Mouse (Mus musculus) intestine, embryonic 14.5 days (tissue): Measurements from ENCODE around the gene Spast. TPM values are rescaled to one million over a fixed set of nuclear protein-coding genes. Genes with fewer than 3 reads are reported as not detected.

Experiments used
- ATAC-seq: fragments of 200-750 bp; cut with Nextera tagmentation; replicated peaks from 2 replicates; pipeline ENCODE4 v1.8.0; 2017; ENCODE audit warnings: low read depth, moderate number of reproducible peaks, moderate TSS enrichment, moderate library complexity; ENCODE audit not compliant: low FRiP score, low TSS enrichment
- DNase-seq: peaks from one replicate; pipeline ENCODE4 v3.0.0-alpha.2; 2018; ENCODE audit warnings: low spot score
- H3K27ac ChIP-seq: fragments of 300-500 bp; sonication (generic); 2 replicates; pipeline ENCODE4 v1.5.1; 2014; ENCODE audit warnings: low read depth, mild to moderate bottlenecking, control low read depth
- H3K27me3 ChIP-seq: fragments of 300-500 bp; sonication (generic); replicated peaks from 2 replicates; pipeline ENCODE4 v1.6.1; 2014; ENCODE audit warnings: low read length, control low read depth; ENCODE audit not compliant: control insufficient read depth, insufficient read depth
- H3K36me3 ChIP-seq: fragments of 300-500 bp; sonication (generic); 2 replicates; pipeline ENCODE4 v1.6.1; 2014; ENCODE audit warnings: low read length, control low read depth; ENCODE audit not compliant: control insufficient read depth, insufficient read depth
- H3K4me1 ChIP-seq: fragments of 300-500 bp; sonication (generic); replicated peaks from 2 replicates; pipeline ENCODE4 v1.6.1; 2014; ENCODE audit warnings: low read length, control low read depth, mixed read lengths; ENCODE audit not compliant: control insufficient read depth, insufficient read depth
- H3K4me2 ChIP-seq: fragments of 300-500 bp; sonication (generic); 2 replicates; pipeline ENCODE4 v1.6.1; 2014; ENCODE audit warnings: low read length
- H3K4me3 ChIP-seq: fragments of 300-500 bp; sonication (generic); 2 replicates; pipeline ENCODE4 v1.5.1; 2014; ENCODE audit warnings: low read depth, low read length, control low read depth, mixed read lengths
- H3K9ac ChIP-seq: fragments of 300-500 bp; sonication (generic); 2 replicates; pipeline ENCODE4 v1.6.1; 2014; ENCODE audit warnings: mild to moderate bottlenecking, low read length
- H3K9me3 ChIP-seq: fragments of 300-500 bp; sonication (generic); 2 replicates; pipeline ENCODE4 v1.6.1; 2016; ENCODE audit warnings: low read length, control low read depth; ENCODE audit not compliant: control insufficient read depth
- WGBS: fragments of 180-500 bp; shearing (Covaris S2); extraction: QIAGEN DNeasy Blood & Tissue Kit; methylation state at CpG from one replicate; pipeline ENCODE4 v1.1.7; 2014; 5-methylcytosine and 5-hydroxymethylcytosine counted together
- polyA plus RNA-seq: library from polyadenylated mRNA; unstranded; fragments of >200 nt; fragmentation: Nextera tagmentation; extraction: Ambion mirVana; gene quantifications from 2 replicates; pipeline ENCODE4 v1.2.1, GENCODE M21; 2014

The Spast gene
- polyA plus RNA-seq, 1 experiment from 2014 or later: 17.3 TPM

DNA sequence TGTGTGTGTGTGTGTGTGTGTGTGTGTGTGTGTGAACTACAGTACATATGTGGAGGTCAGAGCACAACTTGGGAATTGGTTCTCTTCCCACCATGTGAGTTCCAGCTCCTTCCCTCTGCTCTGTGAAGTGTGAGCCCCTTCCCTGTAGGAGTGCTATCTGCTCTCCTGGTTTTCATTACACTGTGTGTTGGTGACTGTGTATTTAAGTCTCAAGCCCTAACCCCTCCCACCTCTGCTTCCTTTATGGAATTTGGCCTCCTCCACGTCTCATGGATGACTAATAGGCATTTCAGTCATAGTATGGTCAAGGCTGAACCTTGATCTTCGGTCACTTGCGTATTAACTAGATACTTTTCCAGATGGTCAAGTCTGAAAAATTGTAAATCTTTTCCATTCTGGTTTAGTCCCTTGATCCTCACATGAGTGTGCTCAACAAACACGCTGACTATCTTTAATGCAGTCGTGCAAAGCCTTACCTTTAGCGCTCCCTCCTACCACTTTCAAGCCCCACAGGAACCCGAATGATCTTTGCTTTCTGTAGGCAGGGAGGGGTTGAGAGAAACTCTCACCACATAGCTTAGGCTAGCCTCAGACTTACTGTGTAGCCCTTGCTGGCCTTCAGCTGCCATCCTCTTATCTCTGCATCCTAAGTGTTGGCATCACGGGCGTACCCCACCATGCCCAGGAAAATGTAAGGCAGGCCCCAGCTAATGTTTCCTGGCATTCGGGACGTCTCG, 63.9 kb downstream of the Spast start:
- H3K27ac ChIP-seq: no peak overlapping the region

GRCm38 (mm10) chr17:74406487-74406886, 67.7 kb downstream of the Spast start:
- Histone ChIP-seq H3K36me3 (peaks cover 75% of the 10 kb centered on the region), H3K27me3 (no peaks in the 10 kb centered on the region), H3K9me3 (no peaks in the 10 kb centered on the region), H3K4me3 (no peak overlapping the region), H3K4me2 (no peak overlapping the region), H3K9ac (no peak overlapping the region), H3K4me1 (no peaks in the 10 kb centered on the region), H3K27ac (no peak overlapping the region)
- DNase-seq: no peak
- WGBS: 91% methylated on average over 8 of the region's 8 CpGs
- ATAC-seq: no peak

More for the DNA sequence above, 63.9 kb downstream of the Spast start:
- no peak overlapping the region for H3K4me3 ChIP-seq
- H3K36me3 ChIP-seq: peaks cover 57% of the 10 kb centered on the region
- no peaks in the 10 kb centered on the region for H3K27me3 ChIP-seq
- WGBS: 92% methylated on average over 12 of the region's 12 CpGs
- ATAC-seq (no peak), DNase-seq (no peak)
- no peak overlapping the region for H3K4me2 ChIP-seq
- no peaks in the 10 kb centered on the region for H3K9me3 ChIP-seq
- no peaks in the 10 kb centered on the region for H3K4me1 ChIP-seq
- no peak overlapping the region for H3K9ac ChIP-seq

DNA sequence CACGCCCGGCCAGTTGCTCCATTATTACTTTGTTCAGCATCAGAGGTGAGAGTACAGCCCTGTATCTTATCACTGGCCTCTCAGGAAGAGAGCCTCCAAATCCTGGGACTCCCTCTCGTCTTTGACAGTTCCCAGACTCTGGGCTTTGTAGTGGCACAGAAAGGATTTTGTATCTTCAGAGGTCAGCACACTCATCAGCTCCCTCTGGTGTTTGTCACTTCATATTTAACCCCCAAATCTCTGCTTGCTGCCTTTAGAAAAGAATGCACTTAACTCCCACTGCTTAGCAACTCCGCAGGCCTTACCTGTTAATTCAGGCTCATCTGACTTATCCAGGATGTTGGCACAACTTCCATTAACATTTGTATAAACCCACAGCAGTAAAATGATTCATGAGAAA, 70.9 kb downstream of the Spast start:
- no peaks in the 10 kb centered on the region for H3K4me1 ChIP-seq
- DNase-seq (no peak), ATAC-seq (no peak)
- WGBS: 45% methylated on average over 4 of the region's 4 CpGs
- no peaks in the 10 kb centered on the region for H3K27me3 ChIP-seq
- H3K9me3 ChIP-seq: no peaks in the 10 kb centered on the region
- H3K36me3 ChIP-seq: peaks cover 72% of the 10 kb centered on the region
- H3K9ac ChIP-seq: no peak overlapping the region
- no peak overlapping the region for H3K4me3 ChIP-seq
- H3K4me2 ChIP-seq: no peak overlapping the region
- no peak overlapping the region for H3K27ac ChIP-seq

DNA sequence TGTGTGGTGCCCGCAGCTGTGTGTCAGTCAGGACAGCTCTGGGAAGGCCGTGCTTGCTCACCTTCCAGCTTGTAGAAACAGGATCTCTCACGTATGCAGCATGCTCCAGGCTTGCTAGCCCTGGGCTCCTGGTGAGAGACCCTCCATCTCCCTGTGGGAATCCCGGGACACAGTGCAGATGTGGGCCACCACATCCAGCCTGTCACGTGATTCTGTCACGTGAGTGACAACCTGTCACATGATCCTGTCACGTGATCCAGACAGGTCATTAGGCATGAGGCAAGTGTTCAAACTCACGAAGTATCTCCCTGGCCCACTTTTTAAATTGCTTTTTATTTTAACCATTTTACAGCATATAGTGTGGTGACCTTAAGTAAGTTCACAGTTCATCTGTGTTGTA, 74.5 kb downstream of the Spast start:
- H3K27me3 ChIP-seq: no peaks in the 10 kb centered on the region
- no peak overlapping the region for H3K9ac ChIP-seq
- no peaks in the 10 kb centered on the region for H3K9me3 ChIP-seq
- H3K36me3 ChIP-seq: peaks cover 83% of the 10 kb centered on the region
- no peak overlapping the region for H3K4me2 ChIP-seq
- DNase-seq (no peak), ATAC-seq (no peak)
- no peak overlapping the region for H3K4me3 ChIP-seq
- WGBS: 91% methylated on average over 8 of the region's 8 CpGs
- H3K27ac ChIP-seq: no peak overlapping the region
- no peaks in the 10 kb centered on the region for H3K4me1 ChIP-seq

GRCm38 (mm10) chr17:74414671-74415070, 75.9 kb downstream of the Spast start:
- Histone ChIP-seq H3K4me3 (no peak overlapping the region), H3K27me3 (no peaks in the 10 kb centered on the region), H3K4me1 (no peaks in the 10 kb centered on the region), H3K4me2 (no peak overlapping the region), H3K9ac (no peak overlapping the region), H3K9me3 (no peaks in the 10 kb centered on the region), H3K36me3 (peaks cover 89% of the 10 kb centered on the region), H3K27ac (no peak overlapping the region)
- 74% methylated on average over 1 of the region's 1 CpGs for WGBS
- DNase-seq: no peak
- no peak for ATAC-seq

DNA sequence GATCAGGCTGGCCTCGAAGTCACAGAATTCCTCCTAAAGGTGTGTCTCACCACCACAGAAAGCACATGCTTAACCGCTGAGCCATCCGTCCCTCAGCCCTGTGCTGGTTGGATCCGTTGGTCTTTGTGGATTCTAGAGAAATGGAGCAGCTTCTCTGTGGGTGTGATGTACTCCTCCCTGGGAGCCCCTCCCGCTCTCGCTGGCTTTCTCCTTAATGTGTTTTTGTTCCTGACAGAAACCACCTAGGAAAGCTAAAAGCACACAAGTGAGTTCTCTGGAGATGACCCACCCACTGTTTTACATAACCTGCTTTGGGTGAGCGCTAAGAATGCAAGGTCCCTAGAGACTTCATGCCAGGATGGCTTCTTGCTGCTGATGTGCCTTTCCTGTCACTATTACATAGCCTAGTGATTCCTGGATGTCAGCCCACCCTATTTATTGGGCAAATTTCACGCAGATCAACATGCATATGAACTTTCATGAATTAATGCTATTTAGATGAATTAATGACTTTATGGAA, 78.1 kb downstream of the Spast start:
- no peak overlapping the region for H3K27ac ChIP-seq
- H3K4me1 ChIP-seq: no peaks in the 10 kb centered on the region
- 91% methylated on average over 8 of the region's 8 CpGs for WGBS
- H3K9me3 ChIP-seq: no peaks in the 10 kb centered on the region
- no peaks in the 10 kb centered on the region for H3K27me3 ChIP-seq
- H3K4me3 ChIP-seq: no peak overlapping the region
- H3K9ac ChIP-seq: no peak overlapping the region
- ATAC-seq (no peak), DNase-seq (no peak)
- H3K36me3 ChIP-seq: peaks cover 90% of the 10 kb centered on the region
- no peak overlapping the region for H3K4me2 ChIP-seq

- ATAC-seq: no peak
- no peak overlapping the region for H3K4me2 ChIP-seq
- H3K27ac ChIP-seq: no peak overlapping the region
- peaks cover 86% of the 10 kb centered on the region for H3K36me3 ChIP-seq
- no peak overlapping the region for H3K4me3 ChIP-seq
- H3K9me3 ChIP-seq: no peaks in the 10 kb centered on the region
- 46% methylated on average over 4 of the region's 4 CpGs for WGBS
- H3K4me1 ChIP-seq: no peaks in the 10 kb centered on the region
- no peak for DNase-seq
- H3K27me3 ChIP-seq: no peaks in the 10 kb centered on the region
- no peak overlapping the region for H3K9ac ChIP-seq
Observed at GRCm38 (mm10) chr17:74418171-74418570, 79.4 kb downstream of the Spast start.

DNA sequence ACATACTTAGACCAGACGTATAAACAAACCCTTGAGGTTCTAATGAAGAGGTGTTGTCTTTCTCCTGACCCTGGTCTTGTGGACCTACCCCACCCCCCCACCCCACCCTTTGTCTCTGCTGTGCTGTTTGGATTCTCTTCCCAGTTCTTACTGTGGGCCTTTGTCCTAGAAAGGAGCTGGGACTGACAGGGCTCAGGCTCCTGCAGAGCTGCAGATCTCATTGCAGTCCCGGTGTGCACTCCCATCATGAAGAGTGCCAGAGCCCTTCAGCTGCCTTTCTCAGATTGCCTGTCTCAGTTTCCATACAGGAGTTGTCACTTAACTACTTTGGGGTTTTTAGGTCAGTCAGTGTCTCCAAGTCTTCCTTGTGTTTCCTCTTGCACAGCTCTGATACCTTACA, 81.9 kb downstream of the Spast start:
- Histone ChIP-seq H3K36me3 (peaks cover 85% of the 10 kb centered on the region), H3K9me3 (no peaks in the 10 kb centered on the region), H3K4me3 (no peak overlapping the region), H3K27me3 (no peaks in the 10 kb centered on the region), H3K4me1 (no peaks in the 10 kb centered on the region), H3K27ac (no peak overlapping the region), H3K9ac (no peak overlapping the region), H3K4me2 (no peak overlapping the region)
- no peak for DNase-seq
- WGBS: 83% methylated on average over 2 of the region's 2 CpGs
- no peak for ATAC-seq

DNA sequence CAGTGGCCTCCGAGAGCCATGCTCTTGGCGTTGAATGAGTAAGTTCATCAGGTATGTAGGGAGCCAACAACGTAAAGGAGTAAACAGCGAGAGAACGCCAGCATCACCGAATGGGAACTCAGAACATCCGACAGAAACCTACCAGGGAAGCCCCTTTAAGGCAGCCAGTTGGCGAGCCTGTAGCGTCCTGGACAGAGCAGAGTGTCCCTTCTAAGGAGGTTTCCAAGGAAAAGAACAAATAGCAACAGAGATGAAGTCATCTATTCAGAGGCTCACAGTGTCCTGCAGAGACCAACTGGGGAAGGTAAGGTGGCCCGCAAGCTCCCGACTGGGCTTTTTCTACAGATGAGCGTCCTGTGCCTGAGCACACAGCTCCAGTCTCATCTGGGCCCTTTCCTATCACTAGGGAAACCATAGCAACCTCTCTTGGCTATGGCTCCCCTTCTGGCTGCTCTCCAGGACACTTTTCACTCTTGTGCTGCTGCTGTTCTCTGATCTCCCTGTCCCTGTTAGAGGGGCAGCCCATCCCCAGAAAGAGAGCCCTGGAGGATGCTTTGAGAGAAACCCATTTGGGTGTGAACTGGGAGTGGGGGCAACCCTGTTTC, 85.7 kb downstream of the Spast start:
- no peak overlapping the region for H3K4me2 ChIP-seq
- H3K27me3 ChIP-seq: no peaks in the 10 kb centered on the region
- H3K36me3 ChIP-seq: peaks cover 72% of the 10 kb centered on the region
- ATAC-seq (no peak), DNase-seq (no peak)
- no peaks in the 10 kb centered on the region for H3K9me3 ChIP-seq
- no peak overlapping the region for H3K27ac ChIP-seq
- H3K9ac ChIP-seq: no peak overlapping the region
- WGBS: 89% methylated on average over 12 of the region's 12 CpGs
- no peak overlapping the region for H3K4me3 ChIP-seq
- no peaks in the 10 kb centered on the region for H3K4me1 ChIP-seq
